Mouse (Mus musculus): ENCODE results near the gene Pkm.

DNA sequence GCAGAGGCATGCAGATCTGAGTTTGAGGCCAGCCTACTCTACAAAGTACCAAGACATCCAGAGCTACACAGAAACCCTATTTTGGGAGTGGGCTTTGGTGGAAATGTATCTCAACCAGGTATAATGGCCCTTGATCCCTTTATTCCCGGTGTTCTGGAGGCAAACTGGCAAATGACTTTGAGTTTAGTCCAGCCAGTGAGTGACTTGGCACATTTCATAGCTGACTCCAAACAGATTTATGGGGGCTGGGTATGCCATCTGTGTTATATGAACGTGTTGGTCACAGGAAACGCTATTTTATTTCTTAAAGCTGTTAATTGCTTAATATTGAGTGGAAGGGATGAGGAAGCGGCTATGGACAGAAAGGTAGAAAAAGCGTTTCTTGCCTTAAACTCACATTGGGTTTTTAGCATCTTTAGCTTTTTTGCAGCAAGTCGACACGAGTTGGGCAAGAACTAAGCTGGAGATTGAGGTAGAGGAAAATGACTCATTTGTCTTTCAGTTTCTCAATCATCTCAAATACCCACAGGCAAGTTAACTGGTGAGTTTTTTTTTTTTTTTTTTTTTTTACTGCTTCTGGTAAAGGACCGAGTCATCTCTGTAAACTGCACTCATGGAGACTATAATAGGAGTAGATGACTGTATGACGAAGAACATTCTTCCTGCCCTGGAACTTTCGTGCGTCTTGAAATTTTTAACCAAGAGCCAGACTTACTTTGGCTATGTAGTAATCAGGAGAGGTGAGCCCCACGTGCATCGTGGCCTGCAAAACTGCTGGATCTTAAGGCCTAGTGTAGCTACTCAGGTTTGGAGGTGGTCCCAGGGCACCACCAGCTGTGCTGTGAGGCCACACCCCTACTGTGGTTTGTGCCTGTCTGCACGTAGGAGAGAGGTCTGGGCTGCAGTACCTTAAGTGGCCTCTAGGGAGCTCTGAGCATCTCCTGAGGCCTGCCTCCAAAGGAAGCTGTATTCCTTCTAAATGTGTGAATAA is 3.2 kb downstream of the Pkm start:
- peak; percentile 75 for TF ChIP-seq CTCF (conservative IDR thresholded peaks at IDR 0.05; ENCODE audit: insufficient read depth, insufficient read length, low read depth, low read length)
- TF ChIP-seq POLR2A (IDR thresholded peaks at IDR 0.05; ENCODE audit: low read depth, low read length), result no peak
